Mouse (Mus musculus): ENCODE measurements around the gene Map4k1. TPM values are rescaled to one million over a fixed set of nuclear protein-coding genes. Genes with fewer than 3 reads are reported as not detected.
A peak's percentile ranks its signal among the peaks of the same experiment; 100 is the strongest.

Map4k1 gene
- total and polyA plus RNA-seq, 2 experiments from 2014 or later = 1.4 TPM; not detected in 1

GRCm38 (mm10) chr7:29019447-29020220, 37.8 kb downstream of the Map4k1 start:
- Histone ChIP-seq H3K9ac (replicated peaks; ENCODE audit: low read depth, low read length) (no peak overlapping the region), H3K4me2 (ENCODE audit: low read depth, low read length) (peak overlapping the region; percentile 57), H3K36me3 (replicated peaks; ENCODE audit: control insufficient read depth, insufficient read depth, low read length) (no peaks in the 10 kb centered on the region), H3K27ac (ENCODE audit: low read depth) (no peak overlapping the region), H3K9me3 (replicated peaks; ENCODE audit: control insufficient read depth, low read length) (no peaks in the 10 kb centered on the region), H3K4me1 (ENCODE audit: control insufficient read depth, insufficient read depth) (no peaks in the 10 kb centered on the region), H3K27me3 (ENCODE audit: control insufficient read depth, insufficient read depth, low read length) (peaks cover 37% of the 10 kb centered on the region), H3K4me3 (ENCODE audit: low read depth, low read length) (peak overlapping the region; percentile 46)
- DNase-seq (ENCODE audit: low spot score) (no peak), ATAC-seq (ENCODE audit: insufficient read depth, low read depth) (no peak)
- TF ChIP-seq CTCF (IDR thresholded peaks at IDR 0.05; ENCODE audit: low read depth) (no peak), EP300 (IDR thresholded peaks at IDR 0.05; ENCODE audit: low read depth) (no peak)
- WGBS = 2% methylated on average over 74 of the region's 88 CpGs

- Histone ChIP-seq H3K9me3 (replicated peaks; ENCODE audit: control insufficient read depth, low read length) (no peaks in the 10 kb centered on the region), H3K9ac (replicated peaks; ENCODE audit: low read depth, low read length) (no peak overlapping the region), H3K27ac (ENCODE audit: low read depth) (no peak overlapping the region), H3K36me3 (replicated peaks; ENCODE audit: control insufficient read depth, insufficient read depth, low read length) (no peaks in the 10 kb centered on the region), H3K27me3 (ENCODE audit: control insufficient read depth, insufficient read depth, low read length) (peaks cover 34% of the 10 kb centered on the region), H3K4me1 (ENCODE audit: control insufficient read depth, insufficient read depth) (no peaks in the 10 kb centered on the region), H3K4me2 (ENCODE audit: low read depth, low read length) (no peak overlapping the region), H3K4me3 (ENCODE audit: low read depth, low read length) (no peak overlapping the region)
- TF ChIP-seq EP300 (IDR thresholded peaks at IDR 0.05; ENCODE audit: low read depth) (no peak), CTCF (IDR thresholded peaks at IDR 0.05; ENCODE audit: low read depth) (no peak)
- no peak for ATAC-seq (ENCODE audit: insufficient read depth, low read depth)
- no peak for DNase-seq (ENCODE audit: low spot score)
- 81% methylated on average over 8 of the region's 8 CpGs for WGBS
Measured at GRCm38 (mm10) chr7:29022479-29022878, 40.6 kb downstream of the Map4k1 start.

- TF ChIP-seq EP300 (IDR thresholded peaks at IDR 0.05; ENCODE audit: low read depth) = no peak
- TF ChIP-seq CTCF (IDR thresholded peaks at IDR 0.05; ENCODE audit: low read depth) = no peak
- H3K9me3 ChIP-seq (replicated peaks; ENCODE audit: control insufficient read depth, low read length) = no peaks in the 10 kb centered on the region
- H3K36me3 ChIP-seq (replicated peaks; ENCODE audit: control insufficient read depth, insufficient read depth, low read length) = no peaks in the 10 kb centered on the region
- H3K27me3 ChIP-seq (ENCODE audit: control insufficient read depth, insufficient read depth, low read length) = peaks cover 23% of the 10 kb centered on the region
- H3K9ac ChIP-seq (replicated peaks; ENCODE audit: low read depth, low read length) = no peak overlapping the region
- no peak overlapping the region for H3K27ac ChIP-seq (ENCODE audit: low read depth)
- 88% methylated on average over 8 of the region's 8 CpGs for WGBS
- no peak for ATAC-seq (ENCODE audit: insufficient read depth, low read depth)
- no peak overlapping the region for H3K4me2 ChIP-seq (ENCODE audit: low read depth, low read length)
- DNase-seq (ENCODE audit: low spot score) = no peak
- no peaks in the 10 kb centered on the region for H3K4me1 ChIP-seq (ENCODE audit: control insufficient read depth, insufficient read depth)
- no peak overlapping the region for H3K4me3 ChIP-seq (ENCODE audit: low read depth, low read length)
Measured at GRCm38 (mm10) chr7:29023514-29023913, 41.7 kb downstream of the Map4k1 start.

- no peak for DNase-seq (ENCODE audit: low spot score)
- Histone ChIP-seq H3K36me3 (replicated peaks; ENCODE audit: control insufficient read depth, insufficient read depth, low read length) (no peaks in the 10 kb centered on the region), H3K4me3 (ENCODE audit: low read depth, low read length) (no peak overlapping the region), H3K27me3 (ENCODE audit: control insufficient read depth, insufficient read depth, low read length) (peaks cover 3% of the 10 kb centered on the region; the same call in 1 of the 2 replicates), H3K4me2 (ENCODE audit: low read depth, low read length) (no peak overlapping the region), H3K9ac (replicated peaks; ENCODE audit: low read depth, low read length) (no peak overlapping the region), H3K9me3 (replicated peaks; ENCODE audit: control insufficient read depth, low read length) (no peaks in the 10 kb centered on the region), H3K27ac (ENCODE audit: low read depth) (no peak overlapping the region), H3K4me1 (ENCODE audit: control insufficient read depth, insufficient read depth) (no peaks in the 10 kb centered on the region)
- no peak for ATAC-seq (ENCODE audit: insufficient read depth, low read depth)
- WGBS = 71% methylated on average over 7 of the region's 7 CpGs
- TF ChIP-seq CTCF (IDR thresholded peaks at IDR 0.05; ENCODE audit: low read depth) (no peak), EP300 (IDR thresholded peaks at IDR 0.05; ENCODE audit: low read depth) (no peak)
Measured at GRCm38 (mm10) chr7:29025566-29025965, 43.7 kb downstream of the Map4k1 start.

- no peaks in the 10 kb centered on the region for H3K27me3 ChIP-seq (ENCODE audit: control insufficient read depth, insufficient read depth, low read length)
- no peak overlapping the region for H3K4me2 ChIP-seq (ENCODE audit: low read depth, low read length)
- no peaks in the 10 kb centered on the region for H3K36me3 ChIP-seq (replicated peaks; ENCODE audit: control insufficient read depth, insufficient read depth, low read length)
- no peaks in the 10 kb centered on the region for H3K4me1 ChIP-seq (ENCODE audit: control insufficient read depth, insufficient read depth)
- DNase-seq (ENCODE audit: low spot score) (no peak), ATAC-seq (ENCODE audit: insufficient read depth, low read depth) (no peak)
- H3K4me3 ChIP-seq (ENCODE audit: low read depth, low read length) = no peak overlapping the region
- no peaks in the 10 kb centered on the region for H3K9me3 ChIP-seq (replicated peaks; ENCODE audit: control insufficient read depth, low read length)
- H3K27ac ChIP-seq (ENCODE audit: low read depth) = no peak overlapping the region
- no peak overlapping the region for H3K9ac ChIP-seq (replicated peaks; ENCODE audit: low read depth, low read length)
- 83% methylated on average over 5 of the region's 5 CpGs for WGBS
- no peak for TF ChIP-seq EP300 (IDR thresholded peaks at IDR 0.05; ENCODE audit: low read depth)
- no peak for TF ChIP-seq CTCF (IDR thresholded peaks at IDR 0.05; ENCODE audit: low read depth)
Measured at GRCm38 (mm10) chr7:29026195-29026594, 44.3 kb downstream of the Map4k1 start.

GRCm38 (mm10) chr7:29026811-29027210, 45.0 kb downstream of the Map4k1 start:
- ATAC-seq (ENCODE audit: insufficient read depth, low read depth) = no peak
- H3K36me3 ChIP-seq (replicated peaks; ENCODE audit: control insufficient read depth, insufficient read depth, low read length) = no peaks in the 10 kb centered on the region
- H3K4me2 ChIP-seq (ENCODE audit: low read depth, low read length) = no peak overlapping the region
- H3K9me3 ChIP-seq (replicated peaks; ENCODE audit: control insufficient read depth, low read length) = no peaks in the 10 kb centered on the region
- 77% methylated on average over 4 of the region's 4 CpGs for WGBS
- no peak overlapping the region for H3K4me3 ChIP-seq (ENCODE audit: low read depth, low read length)
- H3K27me3 ChIP-seq (ENCODE audit: control insufficient read depth, insufficient read depth, low read length) = no peaks in the 10 kb centered on the region
- no peak overlapping the region for H3K9ac ChIP-seq (replicated peaks; ENCODE audit: low read depth, low read length)
- no peak for TF ChIP-seq EP300 (IDR thresholded peaks at IDR 0.05; ENCODE audit: low read depth)
- no peak for TF ChIP-seq CTCF (IDR thresholded peaks at IDR 0.05; ENCODE audit: low read depth)
- DNase-seq (ENCODE audit: low spot score) = no peak
- H3K27ac ChIP-seq (ENCODE audit: low read depth) = no peak overlapping the region
- H3K4me1 ChIP-seq (ENCODE audit: control insufficient read depth, insufficient read depth) = no peaks in the 10 kb centered on the region

Measured in heart, postnatal 0 days (tissue).